Mouse (Mus musculus) midbrain, embryonic 10.5 days (tissue): ENCODE data around the gene Glis3. TPM values are rescaled to one million over a fixed set of nuclear protein-coding genes. Genes with fewer than 3 reads are reported as not detected.

Source experiments
- DNase-seq: peaks from one replicate; pipeline ENCODE4 v3.0.0-alpha.2; 2017; ENCODE audit warnings: low spot score
- H3K27ac ChIP-seq: fragments of 300-500 bp; sonication (generic); replicated peaks from 2 replicates; pipeline ENCODE4 v1.5.1; 2016; ENCODE audit warnings: mild to moderate bottlenecking
- H3K27me3 ChIP-seq: fragments of 300-500 bp; sonication (generic); 2 replicates; pipeline ENCODE4 v1.6.1; 2016; ENCODE audit warnings: low read depth, mild to moderate bottlenecking; ENCODE audit not compliant: poor library complexity, severe bottlenecking
- H3K36me3 ChIP-seq: fragments of 300-500 bp; sonication (generic); 2 replicates; pipeline ENCODE4 v1.6.1; 2016; ENCODE audit warnings: mild to moderate bottlenecking, moderate library complexity
- H3K4me1 ChIP-seq: fragments of 300-500 bp; sonication (generic); 2 replicates; pipeline ENCODE4 v1.6.1; 2016
- H3K4me3 ChIP-seq: fragments of 300-500 bp; sonication (generic); 2 replicates; pipeline ENCODE4 v1.5.1; 2016; ENCODE audit warnings: mild to moderate bottlenecking, moderate library complexity
- H3K9me3 ChIP-seq: fragments of 300-500 bp; sonication (generic); replicated peaks from 2 replicates; pipeline ENCODE4 v1.6.1; 2016; ENCODE audit warnings: mild to moderate bottlenecking
- WGBS: fragments of 180-500 bp; shearing (Covaris S2); methylation state at CpG from one replicate; pipeline ENCODE4 v1.1.7; 2016; 5-methylcytosine and 5-hydroxymethylcytosine counted together
- polyA plus RNA-seq: library from polyadenylated mRNA; unstranded; fragments of >200 nt; fragmentation: Nextera tagmentation; extraction: Ambion mirVana; gene quantifications from 2 replicates; pipeline ENCODE4 v1.2.1, GENCODE M21; 2016

Glis3 gene
- polyA plus RNA-seq, 1 experiment from 2014 or later: 4.3 TPM

DNA sequence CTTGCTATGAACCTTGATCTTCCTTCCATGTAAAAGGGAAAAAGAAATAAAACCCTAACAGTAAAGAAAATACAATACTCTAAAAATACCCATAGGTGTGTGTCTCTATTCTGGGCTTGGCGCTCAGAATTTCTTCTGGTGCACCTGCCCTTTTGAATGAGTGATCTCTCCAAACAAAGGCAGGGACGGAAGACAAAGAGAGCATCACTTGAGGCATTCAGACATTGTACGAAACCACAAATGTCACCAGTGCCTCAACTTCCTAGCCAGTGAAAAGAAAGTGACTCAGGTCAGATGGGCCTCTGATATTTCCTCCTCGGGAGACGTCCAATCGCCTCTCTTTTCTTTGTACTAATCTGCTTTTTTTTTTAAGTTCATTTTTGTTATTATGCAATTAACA lies 201.8 kb downstream of the Glis3 start:
- no peak for DNase-seq
- Histone ChIP-seq H3K4me3 (no peak overlapping the region), H3K27me3 (peaks cover 59% of the 10 kb centered on the region), H3K9me3 (no peaks in the 10 kb centered on the region), H3K27ac (peak overlapping the region; percentile 49), H3K4me1 (peaks cover 35% of the 10 kb centered on the region), H3K36me3 (no peaks in the 10 kb centered on the region)
- 38% methylated on average over 6 of the region's 6 CpGs for WGBS

DNA sequence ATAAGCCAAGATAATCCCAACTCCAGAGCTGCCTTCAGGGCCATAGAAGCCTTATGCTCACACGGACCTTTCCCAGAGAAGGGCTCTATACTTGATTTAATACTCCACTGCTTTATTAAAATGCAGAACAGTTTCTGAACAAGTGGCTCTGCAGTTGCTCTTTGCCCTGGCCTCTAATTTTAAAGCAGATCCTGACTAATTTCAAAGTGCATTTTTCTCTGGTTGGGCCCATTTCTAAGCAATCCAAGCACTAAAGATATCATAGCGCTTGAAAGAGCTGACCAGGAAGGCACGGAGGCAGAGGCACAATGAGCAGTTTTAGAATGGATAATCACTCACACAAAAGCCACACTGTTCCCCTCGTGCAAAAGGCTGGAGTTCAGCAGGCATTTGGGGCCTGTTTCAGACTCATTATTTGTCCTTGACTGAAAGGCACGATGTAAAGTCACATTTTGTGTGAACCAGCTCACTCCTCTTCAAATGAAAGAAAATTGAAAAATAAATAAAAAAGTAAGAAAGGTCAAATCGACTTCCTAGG lies 202.5 kb downstream of the Glis3 start:
- 18% methylated on average over 6 of the region's 6 CpGs for WGBS
- Histone ChIP-seq H3K9me3 (no peaks in the 10 kb centered on the region), H3K4me1 (peaks cover 35% of the 10 kb centered on the region), H3K4me3 (no peak overlapping the region), H3K27ac (peak overlapping the region; percentile 49), H3K27me3 (peaks cover 62% of the 10 kb centered on the region), H3K36me3 (no peaks in the 10 kb centered on the region)
- DNase-seq: peak; percentile 31

DNA sequence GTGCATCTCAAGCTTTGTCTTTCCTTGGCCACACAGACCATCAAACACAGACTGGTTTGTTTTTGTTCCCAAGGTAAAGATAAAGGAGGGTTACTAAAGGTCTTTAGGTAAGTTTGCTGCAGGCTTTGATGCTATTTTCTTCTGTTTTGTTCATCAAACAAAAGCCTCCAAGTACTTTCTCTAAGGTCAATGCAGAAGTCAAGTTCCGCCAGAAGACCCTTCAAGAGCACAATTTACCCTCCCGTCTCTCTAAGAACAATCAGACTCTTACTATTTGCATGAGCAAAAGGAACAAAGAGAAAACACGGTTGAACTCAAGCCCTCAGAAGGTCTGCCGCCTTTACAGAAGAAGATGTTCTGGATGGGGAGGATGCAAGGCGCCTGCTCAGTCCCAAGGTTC lies 206.3 kb downstream of the Glis3 start:
- no peak overlapping the region for H3K4me3 ChIP-seq
- peaks cover 32% of the 10 kb centered on the region for H3K4me1 ChIP-seq
- no peak overlapping the region for H3K27ac ChIP-seq
- no peaks in the 10 kb centered on the region for H3K9me3 ChIP-seq
- no peaks in the 10 kb centered on the region for H3K36me3 ChIP-seq
- WGBS: 64% methylated on average over 5 of the region's 5 CpGs
- peaks cover 51% of the 10 kb centered on the region for H3K27me3 ChIP-seq
- no peak for DNase-seq

DNA sequence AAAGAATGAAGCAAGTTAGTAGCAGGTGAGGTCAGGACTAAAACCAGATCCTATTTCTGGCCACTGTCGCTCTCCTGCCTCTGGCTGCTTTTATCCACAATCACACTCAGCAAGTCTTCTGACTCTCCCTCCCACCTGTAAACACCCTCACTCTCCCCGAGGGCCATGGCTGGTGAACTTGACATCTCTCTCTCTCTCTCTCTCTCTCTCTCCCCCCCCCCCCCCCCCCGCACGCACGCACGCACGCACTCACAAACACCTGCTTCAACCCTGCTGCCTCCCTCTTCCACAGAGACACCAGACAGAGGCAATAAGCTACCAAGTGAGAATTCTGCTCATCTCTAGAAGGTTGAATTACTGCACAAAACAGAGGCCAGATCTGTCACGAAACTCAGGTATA lies 208.7 kb downstream of the Glis3 start:
- H3K27ac ChIP-seq: no peak overlapping the region
- no peak for DNase-seq
- no peak overlapping the region for H3K4me3 ChIP-seq
- no peaks in the 10 kb centered on the region for H3K36me3 ChIP-seq
- H3K4me1 ChIP-seq: peaks cover 8% of the 10 kb centered on the region
- H3K27me3 ChIP-seq: peaks cover 41% of the 10 kb centered on the region
- WGBS: 87% methylated on average over 8 of the region's 8 CpGs
- no peaks in the 10 kb centered on the region for H3K9me3 ChIP-seq

DNA sequence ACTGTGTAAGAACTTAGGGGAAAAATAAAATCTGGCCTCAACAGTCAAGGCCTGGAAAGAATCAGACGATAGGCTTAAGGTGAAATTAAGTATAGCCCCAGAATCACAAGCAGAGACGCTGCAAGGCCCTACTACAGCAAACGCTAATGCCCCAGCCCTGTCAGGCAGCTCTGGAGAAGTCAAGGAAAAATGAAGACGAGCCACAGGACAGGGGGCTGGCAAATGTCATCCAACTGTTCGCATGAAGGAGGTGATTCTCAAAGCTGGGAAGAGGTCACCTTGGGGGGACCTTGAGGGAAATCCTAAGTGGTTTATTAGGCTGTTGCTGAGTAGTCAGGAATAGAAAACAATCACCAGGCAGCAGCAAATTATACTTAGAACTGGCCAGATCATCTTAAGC lies 214.1 kb downstream of the Glis3 start:
- WGBS: 85% methylated on average over 5 of the region's 5 CpGs
- peaks cover 22% of the 10 kb centered on the region for H3K4me1 ChIP-seq
- H3K4me3 ChIP-seq: no peak overlapping the region
- H3K27ac ChIP-seq: no peak overlapping the region
- no peaks in the 10 kb centered on the region for H3K9me3 ChIP-seq
- H3K27me3 ChIP-seq: peaks cover 9% of the 10 kb centered on the region; the same call in 1 of the 2 replicates
- H3K36me3 ChIP-seq: no peaks in the 10 kb centered on the region
- no peak for DNase-seq

DNA sequence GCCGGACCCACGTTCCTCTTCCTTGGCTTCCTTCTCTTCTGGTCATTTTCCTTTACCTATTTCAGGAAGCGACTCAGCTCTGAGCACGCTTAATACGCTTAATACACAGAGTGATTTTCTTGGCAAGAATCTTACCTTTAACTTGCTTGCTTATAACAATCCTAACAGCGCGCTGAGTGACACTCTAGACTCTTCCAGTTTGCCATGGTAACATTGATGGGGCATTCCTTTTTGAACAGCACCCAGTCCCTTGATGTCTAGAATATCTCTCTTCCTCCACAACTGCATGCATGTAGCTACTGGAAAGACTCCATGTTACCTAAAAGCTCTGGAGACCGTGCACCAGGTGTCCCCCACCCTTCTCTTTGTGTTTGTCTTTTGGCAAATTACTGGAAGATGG lies 225.5 kb downstream of the Glis3 start:
- H3K4me1 ChIP-seq: peaks cover 31% of the 10 kb centered on the region
- no peaks in the 10 kb centered on the region for H3K27me3 ChIP-seq

DNA sequence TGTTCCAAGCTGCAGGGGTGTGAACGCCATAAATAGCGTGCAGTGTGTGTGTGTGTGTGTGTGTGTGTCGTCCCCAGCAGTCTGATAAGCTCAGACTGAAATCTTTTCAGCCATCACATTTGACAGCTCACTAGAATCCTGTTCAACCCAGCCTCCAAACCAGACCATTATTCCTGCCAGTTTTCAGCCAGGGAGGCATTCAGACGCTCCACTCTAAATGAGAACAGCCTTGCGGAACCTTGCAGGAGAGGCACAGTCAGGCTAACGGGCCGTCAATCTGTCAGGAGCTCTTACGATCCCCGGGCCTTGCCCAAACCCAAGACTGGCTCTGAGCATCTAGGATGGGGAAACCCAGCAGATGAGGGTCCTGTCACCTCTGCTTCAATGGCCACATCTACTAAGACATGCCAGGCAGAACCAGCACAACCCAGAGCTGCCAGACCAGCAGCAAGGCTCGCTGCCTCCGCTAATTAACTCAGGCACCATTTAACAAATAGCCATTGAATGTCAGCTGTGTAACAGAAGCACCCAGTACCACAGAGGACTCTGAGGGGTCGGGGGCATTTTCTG lies 226.8 kb downstream of the Glis3 start:
- 48% methylated on average over 12 of the region's 12 CpGs for WGBS
- H3K27ac ChIP-seq: peak overlapping the region; percentile 70

More for the DNA sequence above, 225.5 kb downstream of the Glis3 start:
- Histone ChIP-seq H3K36me3 (no peaks in the 10 kb centered on the region), H3K27ac (no peak overlapping the region), H3K4me3 (no peak overlapping the region), H3K9me3 (no peaks in the 10 kb centered on the region)
- DNase-seq: no peak
- 85% methylated on average over 8 of the region's 8 CpGs for WGBS

DNA sequence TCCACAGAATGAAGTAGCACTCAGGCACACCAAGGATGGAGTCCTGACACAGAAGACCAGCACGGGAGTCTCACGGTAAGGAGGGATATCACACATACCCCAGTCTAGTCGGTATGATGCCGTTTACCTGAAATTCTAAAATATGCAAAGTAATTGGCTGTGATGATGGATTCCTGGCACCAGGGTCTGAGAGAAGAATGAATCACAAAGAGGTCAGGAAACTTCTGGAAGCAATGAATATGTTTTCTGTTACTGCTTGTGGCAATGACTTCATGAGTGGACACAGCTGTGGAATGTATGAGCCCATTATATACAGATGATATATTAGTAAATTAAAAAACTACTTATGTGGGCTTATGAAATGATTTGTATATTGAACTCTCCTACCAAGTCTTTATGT lies 231.1 kb downstream of the Glis3 start:
- DNase-seq: no peak
- no peaks in the 10 kb centered on the region for H3K9me3 ChIP-seq
- H3K4me3 ChIP-seq: no peak overlapping the region
- no peaks in the 10 kb centered on the region for H3K27me3 ChIP-seq
- H3K4me1 ChIP-seq: peaks cover 22% of the 10 kb centered on the region
- H3K27ac ChIP-seq: no peak overlapping the region
- WGBS: 97% methylated on average over 4 of the region's 4 CpGs
- no peaks in the 10 kb centered on the region for H3K36me3 ChIP-seq

More for the DNA sequence above, 226.8 kb downstream of the Glis3 start:
- Histone ChIP-seq H3K36me3 (no peaks in the 10 kb centered on the region), H3K9me3 (no peaks in the 10 kb centered on the region), H3K4me3 (no peak overlapping the region; the same call in 1 of the 2 replicates), H3K27me3 (no peaks in the 10 kb centered on the region), H3K4me1 (peaks cover 31% of the 10 kb centered on the region)
- DNase-seq: peak; percentile 28

DNA sequence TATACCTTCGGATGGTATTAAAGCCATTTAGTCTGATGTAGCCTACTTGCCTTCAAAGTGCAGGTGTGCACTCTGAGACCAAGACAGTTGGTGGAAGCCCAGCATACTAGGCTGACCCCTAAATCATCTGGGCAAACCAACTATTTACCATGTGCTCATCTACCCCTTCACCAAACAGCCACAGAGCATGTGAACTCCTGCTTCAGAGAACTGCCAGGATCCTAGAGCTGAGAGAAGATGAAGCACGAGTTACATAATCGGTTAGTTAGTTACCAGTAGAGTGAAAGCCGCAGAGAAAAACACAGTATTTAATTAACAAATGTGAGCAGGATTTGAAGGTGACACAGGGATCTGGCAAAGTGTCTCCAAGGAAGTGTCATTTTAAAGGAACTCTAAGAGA lies 237.7 kb downstream of the Glis3 start:
- H3K27me3 ChIP-seq: no peaks in the 10 kb centered on the region
- no peak overlapping the region for H3K4me3 ChIP-seq
- H3K36me3 ChIP-seq: no peaks in the 10 kb centered on the region
- H3K9me3 ChIP-seq: no peaks in the 10 kb centered on the region
- no peak for DNase-seq
- H3K27ac ChIP-seq: no peak overlapping the region
- no peaks in the 10 kb centered on the region for H3K4me1 ChIP-seq
- 97% methylated on average over 4 of the region's 4 CpGs for WGBS

DNA sequence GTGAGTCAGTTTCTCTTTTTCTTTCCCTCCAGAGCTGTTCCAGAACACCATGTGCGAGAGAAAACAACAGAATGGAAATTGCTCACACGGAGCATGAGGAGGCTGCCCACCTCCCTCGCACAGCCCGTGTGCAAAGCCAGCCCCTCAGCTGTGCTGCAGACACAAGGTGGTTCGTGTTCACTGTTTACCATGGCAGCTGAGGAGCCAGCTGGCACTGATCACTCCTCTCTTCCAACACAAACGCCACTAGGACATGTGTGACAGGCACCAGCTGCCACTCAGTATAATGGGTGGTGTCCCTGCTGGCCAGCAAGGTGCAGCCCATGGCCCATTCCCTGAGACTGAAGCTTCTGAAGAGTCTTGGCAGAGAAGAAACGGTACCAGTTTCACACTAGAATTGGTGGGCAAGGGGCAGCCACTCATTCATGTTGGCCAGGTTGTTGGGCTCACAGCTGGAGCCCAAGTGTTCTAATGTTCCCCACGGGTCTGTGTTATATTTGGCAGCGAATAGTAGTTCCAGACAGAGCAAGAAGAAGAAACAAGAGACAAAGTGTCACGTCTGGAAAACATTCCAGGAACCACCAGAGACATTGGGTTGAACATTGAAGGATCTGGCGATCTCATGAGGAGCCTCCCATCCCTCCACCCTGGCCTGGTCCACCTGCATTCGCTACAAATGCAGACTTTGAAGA lies 243.3 kb downstream of the Glis3 start:
- no peak overlapping the region for H3K27ac ChIP-seq
- no peak overlapping the region for H3K4me3 ChIP-seq
- no peaks in the 10 kb centered on the region for H3K27me3 ChIP-seq
- no peak for DNase-seq
- H3K36me3 ChIP-seq: no peaks in the 10 kb centered on the region
- H3K4me1 ChIP-seq: no peaks in the 10 kb centered on the region
- no peaks in the 10 kb centered on the region for H3K9me3 ChIP-seq
- 85% methylated on average over 12 of the region's 12 CpGs for WGBS

DNA sequence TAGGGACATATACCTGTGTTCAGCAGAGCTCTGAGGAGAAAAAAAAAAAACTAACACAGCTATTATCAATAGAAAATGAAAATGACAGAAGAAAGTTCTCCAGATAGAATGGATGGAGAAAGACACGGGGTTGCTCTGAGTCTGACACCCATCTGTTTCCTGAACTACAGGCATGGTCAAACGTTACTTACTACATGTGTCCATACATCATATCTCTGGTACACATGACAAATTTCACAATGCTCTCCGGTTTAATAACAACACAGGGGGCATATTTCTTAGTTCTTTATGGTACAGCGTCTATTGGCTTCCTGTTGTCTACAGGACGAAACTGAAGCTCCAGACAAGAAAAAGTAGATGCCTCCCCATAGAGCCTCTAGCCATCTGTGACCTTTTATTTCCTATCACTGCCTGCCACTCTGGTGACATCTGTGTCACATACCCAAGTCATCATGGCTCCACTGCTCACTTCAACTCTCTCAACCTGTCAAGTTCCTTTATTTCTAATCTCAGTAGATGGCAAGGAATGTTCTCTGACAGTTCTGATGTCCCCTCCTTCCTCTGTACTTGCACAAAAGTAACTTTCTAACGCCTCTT lies 251.6 kb downstream of the Glis3 start:
- WGBS: 90% methylated on average over 6 of the region's 6 CpGs
- no peaks in the 10 kb centered on the region for H3K27me3 ChIP-seq
- H3K4me3 ChIP-seq: no peak overlapping the region
- no peak for DNase-seq
- H3K27ac ChIP-seq: no peak overlapping the region
- no peaks in the 10 kb centered on the region for H3K36me3 ChIP-seq
- no peaks in the 10 kb centered on the region for H3K9me3 ChIP-seq
- H3K4me1 ChIP-seq: peaks cover 16% of the 10 kb centered on the region

DNA sequence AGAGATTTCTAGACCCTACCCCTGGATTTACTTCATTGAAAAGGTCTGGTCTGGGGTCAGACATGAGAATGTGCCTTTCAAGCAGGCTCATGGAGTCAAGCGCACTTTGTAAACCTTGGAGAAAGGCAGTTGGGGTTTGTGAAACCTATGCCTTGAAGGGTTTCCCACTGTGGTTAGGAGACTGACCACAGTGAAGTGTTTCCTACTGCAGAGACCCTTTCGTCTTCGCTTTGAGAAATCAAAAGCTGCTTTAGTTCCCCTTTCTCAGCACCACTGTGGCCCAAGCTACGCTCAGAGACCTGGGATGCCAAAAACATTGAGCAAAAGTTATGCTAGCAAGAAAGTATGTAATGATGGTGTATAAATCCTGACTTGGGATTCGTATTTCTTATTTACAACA lies 255.7 kb downstream of the Glis3 start:
- no peak overlapping the region for H3K27ac ChIP-seq
- 74% methylated on average over 5 of the region's 5 CpGs for WGBS
- H3K27me3 ChIP-seq: no peaks in the 10 kb centered on the region
- H3K36me3 ChIP-seq: no peaks in the 10 kb centered on the region
- DNase-seq: no peak
- H3K4me3 ChIP-seq: no peak overlapping the region
- H3K4me1 ChIP-seq: peaks cover 16% of the 10 kb centered on the region
- no peaks in the 10 kb centered on the region for H3K9me3 ChIP-seq

DNA sequence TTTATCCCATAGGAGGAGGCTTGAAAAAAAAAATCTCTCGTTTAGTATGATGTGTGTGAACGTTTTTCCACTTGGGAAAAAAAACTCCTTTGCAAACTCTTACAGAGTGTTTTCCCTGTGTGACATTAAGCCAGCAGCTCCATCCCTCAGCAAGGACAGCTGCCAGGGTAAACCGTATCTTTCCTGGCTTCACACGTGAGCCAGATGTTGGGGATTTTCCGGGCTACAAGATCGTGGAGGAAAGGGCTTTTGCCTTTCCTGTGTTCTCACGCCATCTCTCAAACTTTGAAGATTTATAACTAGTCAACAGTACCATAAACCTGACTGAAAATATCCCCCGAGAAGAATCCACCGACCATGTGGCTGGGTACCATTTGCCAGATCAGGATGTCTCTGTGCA lies 256.9 kb downstream of the Glis3 start:
- Histone ChIP-seq H3K9me3 (no peaks in the 10 kb centered on the region), H3K36me3 (no peaks in the 10 kb centered on the region), H3K4me1 (peaks cover 16% of the 10 kb centered on the region), H3K27me3 (no peaks in the 10 kb centered on the region), H3K27ac (no peak overlapping the region), H3K4me3 (no peak overlapping the region)
- 78% methylated on average over 9 of the region's 9 CpGs for WGBS
- no peak for DNase-seq
